Mouse (Mus musculus) left cerebral cortex, adult 18-20 months (tissue): ENCODE data around the gene Efcab11. TPM values are rescaled to one million over a fixed set of nuclear protein-coding genes. Genes with fewer than 3 reads are reported as not detected.

ENCODE experiments used
- DNase-seq, 2 experiments: peaks; one replicate each; pipeline ENCODE4 v3.0.0; 2021 to 2022; ENCODE audit warnings: low spot score in 2 of 2, mixed read lengths in 1 of 2
- total RNA-seq, 2 experiments: library from RNA; stranded (reverse); gene quantifications; 2 replicates each; pipeline ENCODE4 v1.2.3; 2021

Gene Efcab11
- total RNA-seq, 2 experiments from 2014 or later = 0.26 to 0.42 TPM

DNA sequence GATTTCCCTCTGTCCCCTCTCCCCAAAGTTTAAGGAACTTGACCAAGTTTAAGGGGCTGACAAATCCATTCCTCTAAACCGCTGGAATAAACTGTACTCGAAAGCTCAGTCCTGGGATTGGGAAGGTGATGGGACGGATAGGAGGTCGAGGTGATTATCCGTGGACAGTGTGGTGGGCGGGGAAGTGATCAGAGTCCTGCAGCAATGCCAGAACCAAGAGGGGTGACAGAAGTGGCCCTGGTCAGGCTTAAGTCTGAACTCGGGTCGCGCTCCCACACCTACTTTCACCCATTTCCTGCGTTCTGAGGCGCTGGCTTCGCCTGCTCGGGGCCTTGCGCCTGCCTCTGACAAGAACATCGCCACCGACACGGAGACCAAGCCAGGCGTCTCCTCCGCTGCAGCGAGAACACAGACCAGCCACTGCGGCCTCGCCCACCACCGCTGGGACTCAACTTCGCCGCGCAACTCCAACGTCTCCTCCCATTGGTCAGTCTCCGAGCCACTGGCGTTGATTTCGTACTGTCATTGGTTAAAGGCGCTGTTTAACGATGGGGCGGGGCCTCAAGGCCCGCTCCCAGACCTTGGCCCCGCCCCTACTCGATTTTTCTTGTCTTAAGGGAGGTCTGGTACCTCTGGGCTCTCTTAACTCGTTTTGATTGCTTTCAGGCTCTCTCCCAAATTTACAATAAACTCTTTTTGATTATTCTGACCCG is 1.1 kb downstream of the Efcab11 start:
- peak; percentile 82 to 85 for DNase-seq

GRCm38 (mm10) chr12:99874609-99875008 is 9.6 kb downstream of the Efcab11 start:
- DNase-seq = no peak

- DNase-seq = no peak
Measured at GRCm38 (mm10) chr12:99873443-99873842, 10.8 kb downstream of the Efcab11 start.

- no peak for DNase-seq
Measured at GRCm38 (mm10) chr12:99868821-99869220, 15.4 kb downstream of the Efcab11 start.

GRCm38 (mm10) chr12:99864613-99865012 is 19.6 kb downstream of the Efcab11 start:
- no peak for DNase-seq

DNA sequence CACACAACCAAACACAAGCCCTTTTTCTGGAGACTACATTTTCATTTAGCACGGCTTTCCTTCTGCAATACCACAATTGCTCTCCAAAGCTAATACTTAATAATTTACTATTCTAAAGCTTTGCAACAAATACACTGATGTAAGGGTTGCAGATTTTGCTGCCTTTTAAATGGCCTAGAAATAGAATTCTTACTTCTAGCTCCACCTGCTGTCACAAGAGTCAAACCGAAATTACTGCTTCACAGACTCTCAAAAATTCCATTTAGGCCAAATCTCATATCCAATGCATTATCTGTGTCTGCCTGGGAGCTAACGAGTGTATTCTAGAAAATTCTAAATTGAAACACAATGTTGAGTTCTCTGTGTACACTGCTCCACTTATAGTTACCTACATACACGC is 23.3 kb downstream of the Efcab11 start:
- no peak for DNase-seq

- no peak for DNase-seq
Measured at GRCm38 (mm10) chr12:99859391-99860100, 24.7 kb downstream of the Efcab11 start.

- no peak for DNase-seq
Measured at GRCm38 (mm10) chr12:99858664-99859063, 25.6 kb downstream of the Efcab11 start.

GRCm38 (mm10) chr12:99856011-99856410 is 28.2 kb downstream of the Efcab11 start:
- no peak for DNase-seq

- no peak for DNase-seq
Measured at GRCm38 (mm10) chr12:99853323-99854258, 30.6 kb downstream of the Efcab11 start.

GRCm38 (mm10) chr12:99849996-99850395 is 34.2 kb downstream of the Efcab11 start:
- DNase-seq = no peak

GRCm38 (mm10) chr12:99844951-99845350 is 39.3 kb downstream of the Efcab11 start:
- no peak for DNase-seq

DNA sequence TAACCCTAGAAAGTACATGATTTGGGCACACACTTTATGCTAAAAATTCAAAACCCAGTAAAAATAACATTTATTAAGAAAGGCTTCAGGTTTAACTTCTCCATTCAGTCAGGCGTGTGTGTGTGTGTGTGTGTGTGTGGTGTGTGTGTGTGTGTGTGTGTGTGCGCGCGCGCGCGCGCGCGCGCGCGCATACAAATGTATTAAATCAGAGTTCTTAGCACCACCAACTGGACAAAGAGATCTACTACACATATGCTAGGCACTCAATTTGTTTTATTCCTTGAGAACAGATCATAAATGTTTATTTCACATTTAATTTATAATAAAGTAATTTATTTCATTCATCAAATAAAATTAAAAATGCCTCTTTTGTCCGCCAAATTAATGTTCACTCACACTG is 45.5 kb downstream of the Efcab11 start:
- DNase-seq = no peak

DNA sequence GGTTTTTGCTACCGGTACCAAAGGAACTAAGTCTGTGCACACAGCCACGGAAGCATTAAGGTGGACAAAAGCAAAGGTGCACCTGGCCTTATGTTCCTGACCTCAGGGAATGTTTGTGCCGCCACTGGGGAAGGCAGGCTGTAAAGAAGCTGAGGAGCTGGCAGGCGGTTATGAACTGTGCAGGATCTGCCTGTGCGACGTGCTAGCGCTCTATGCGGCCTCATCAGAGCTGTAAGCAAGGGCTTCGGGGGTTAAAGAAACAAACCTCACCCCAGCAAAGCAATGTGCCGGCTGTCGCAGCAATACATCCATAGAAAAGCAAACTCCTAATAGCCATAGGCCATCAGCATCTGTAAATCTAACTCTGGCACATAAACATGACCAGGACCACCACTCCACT is 46.1 kb downstream of the Efcab11 start:
- DNase-seq = no peak

GRCm38 (mm10) chr12:99837528-99837927 is 46.7 kb downstream of the Efcab11 start:
- DNase-seq = no peak

- DNase-seq = peak; percentile 36 to 49
Measured at GRCm38 (mm10) chr12:99836404-99837131, 47.7 kb downstream of the Efcab11 start.

GRCm38 (mm10) chr12:99833476-99833875 is 50.8 kb downstream of the Efcab11 start:
- DNase-seq = no peak

GRCm38 (mm10) chr12:99822591-99822990 is 61.6 kb downstream of the Efcab11 start:
- DNase-seq = peak in 1 of 2 experiments; percentile 10

- peak in 1 of 2 experiments; percentile 13 for DNase-seq
Measured at GRCm38 (mm10) chr12:99821309-99821934, 62.8 kb downstream of the Efcab11 start.
